Mouse (Mus musculus) liver, embryonic 12.5 days (tissue): ENCODE data around the gene Synpo2l. TPM values are rescaled to one million over a fixed set of nuclear protein-coding genes. Genes with fewer than 3 reads are reported as not detected.
A peak's percentile ranks its signal among the peaks of the same experiment; 100 is the strongest.

Experiments
- ATAC-seq: fragments of 200-750 bp; cut with Nextera tagmentation; 2 replicates; pipeline ENCODE4 v1.8.0; 2017; ENCODE audit warnings: moderate number of reproducible peaks, mild to moderate bottlenecking, moderate library complexity
- H3K27ac ChIP-seq: fragments of 300-500 bp; sonication (generic); 2 replicates; pipeline ENCODE4 v1.5.1; 2016; ENCODE audit warnings: mild to moderate bottlenecking
- H3K27me3 ChIP-seq: fragments of 300-500 bp; sonication (generic); replicated peaks from 2 replicates; pipeline ENCODE4 v1.6.1; 2016; ENCODE audit warnings: mild to moderate bottlenecking, moderate library complexity
- H3K36me3 ChIP-seq: fragments of 300-500 bp; sonication (generic); 2 replicates; pipeline ENCODE4 v1.6.1; 2016; ENCODE audit warnings: mild to moderate bottlenecking, moderate library complexity
- H3K4me1 ChIP-seq: fragments of 300-500 bp; sonication (generic); 2 replicates; pipeline ENCODE4 v1.6.1; 2016
- H3K4me2 ChIP-seq: fragments of 300-500 bp; sonication (generic); 2 replicates; pipeline ENCODE4 v1.6.1; 2016; ENCODE audit warnings: mild to moderate bottlenecking, moderate library complexity
- H3K4me3 ChIP-seq: fragments of 300-500 bp; sonication (generic); 2 replicates; pipeline ENCODE4 v1.5.1; 2016; ENCODE audit warnings: mild to moderate bottlenecking, moderate library complexity
- H3K9ac ChIP-seq: fragments of 300-500 bp; sonication (generic); 2 replicates; pipeline ENCODE4 v1.6.1; 2016; ENCODE audit warnings: mild to moderate bottlenecking, moderate library complexity
- H3K9me3 ChIP-seq: fragments of 300-500 bp; sonication (generic); replicated peaks from 2 replicates; pipeline ENCODE4 v1.6.1; 2016; ENCODE audit warnings: mild to moderate bottlenecking, moderate library complexity
- WGBS: fragments of 180-500 bp; shearing (Covaris S2); methylation state at CpG from one replicate; pipeline ENCODE4 v1.1.7; 2016; ENCODE audit not compliant: insufficient replicate concordance; 5-methylcytosine and 5-hydroxymethylcytosine counted together
- polyA plus RNA-seq: library from polyadenylated mRNA; unstranded; fragments of >200 nt; fragmentation: Nextera tagmentation; extraction: Ambion mirVana; gene quantifications from 2 replicates; pipeline ENCODE4 v1.2.1, GENCODE M21; 2016

The Synpo2l gene
- polyA plus RNA-seq, 1 experiment from 2014 or later = 0.25 TPM

GRCm38 (mm10) chr14:20695761-20696520 lies 27.8 kb upstream of the Synpo2l start:
- ATAC-seq = no peak
- peaks cover 67% of the 10 kb centered on the region for H3K4me1 ChIP-seq
- WGBS = 21% methylated on average over 27 of the region's 27 CpGs

GRCm38 (mm10) chr14:20694884-20695760 lies 27.0 kb upstream of the Synpo2l start, which contains the start of gene Fut11:
TSS of gene Fut11 (plus strand) at chr14:20694968.
- under 1% methylated on average over 111 of the region's 111 CpGs for WGBS
- no peaks in the 10 kb centered on the region for H3K27me3 ChIP-seq
- ATAC-seq = peak; percentile 87
- H3K36me3 ChIP-seq = peaks cover 78% of the 10 kb centered on the region
- peaks cover 59% of the 10 kb centered on the region for H3K4me1 ChIP-seq
- peak within 1 kb of the TSS; percentile 96 for H3K27ac ChIP-seq
- no peaks in the 10 kb centered on the region for H3K9me3 ChIP-seq
- H3K9ac ChIP-seq = peak within 1 kb of the TSS; percentile 94
- peak within 1 kb of the TSS; percentile 90 for H3K4me2 ChIP-seq
- H3K4me3 ChIP-seq = peak within 1 kb of the TSS; percentile 94

More at GRCm38 (mm10) chr14:20695761-20696520, 27.8 kb upstream of the Synpo2l start:
- Histone ChIP-seq H3K4me3 (peak overlapping the region; percentile 94), H3K36me3 (peaks cover 76% of the 10 kb centered on the region), H3K27ac (peak overlapping the region; percentile 96), H3K9me3 (no peaks in the 10 kb centered on the region), H3K27me3 (no peaks in the 10 kb centered on the region), H3K9ac (peak overlapping the region; percentile 94), H3K4me2 (peak overlapping the region; percentile 90)

GRCm38 (mm10) chr14:20694185-20694883 lies 26.2 kb upstream of the Synpo2l start:
- WGBS = 41% methylated on average over 13 of the region's 13 CpGs
- H3K27ac ChIP-seq = peak overlapping the region; percentile 96
- H3K27me3 ChIP-seq = no peaks in the 10 kb centered on the region
- H3K4me1 ChIP-seq = peaks cover 53% of the 10 kb centered on the region
- peak overlapping the region; percentile 94 for H3K4me3 ChIP-seq
- H3K9me3 ChIP-seq = no peaks in the 10 kb centered on the region
- peak overlapping the region; percentile 94 for H3K9ac ChIP-seq
- peak overlapping the region; percentile 90 for H3K4me2 ChIP-seq
- H3K36me3 ChIP-seq = peaks cover 80% of the 10 kb centered on the region
- peak; percentile 27 for ATAC-seq

- no peak overlapping the region for H3K9ac ChIP-seq
- no peaks in the 10 kb centered on the region for H3K9me3 ChIP-seq
- peaks cover 80% of the 10 kb centered on the region for H3K36me3 ChIP-seq
- H3K4me3 ChIP-seq = no peak overlapping the region; the same call in 1 of the 2 replicates
- peak overlapping the region; percentile 96 for H3K27ac ChIP-seq
- no peak for ATAC-seq
- H3K27me3 ChIP-seq = no peaks in the 10 kb centered on the region
- H3K4me2 ChIP-seq = peak overlapping the region; percentile 90
- H3K4me1 ChIP-seq = peaks cover 46% of the 10 kb centered on the region
- WGBS = 74% methylated on average over 10 of the region's 10 CpGs
Measured at GRCm38 (mm10) chr14:20693589-20694101, 25.5 kb upstream of the Synpo2l start.

GRCm38 (mm10) chr14:20691772-20692171 lies 23.6 kb upstream of the Synpo2l start:
- H3K27me3 ChIP-seq = no peaks in the 10 kb centered on the region
- no peak overlapping the region for H3K9ac ChIP-seq
- H3K4me2 ChIP-seq = no peak overlapping the region
- no peak for ATAC-seq
- H3K4me3 ChIP-seq = no peak overlapping the region
- H3K36me3 ChIP-seq = peaks cover 85% of the 10 kb centered on the region
- no peaks in the 10 kb centered on the region for H3K9me3 ChIP-seq
- WGBS = 81% methylated on average over 6 of the region's 6 CpGs
- H3K27ac ChIP-seq = no peak overlapping the region
- H3K4me1 ChIP-seq = peaks cover 27% of the 10 kb centered on the region

- H3K4me1 ChIP-seq = peaks cover 8% of the 10 kb centered on the region
- WGBS = 78% methylated on average over 2 of the region's 2 CpGs
- ATAC-seq = no peak
- H3K27me3 ChIP-seq = no peaks in the 10 kb centered on the region
- H3K4me2 ChIP-seq = no peak overlapping the region
- no peaks in the 10 kb centered on the region for H3K9me3 ChIP-seq
- H3K27ac ChIP-seq = no peak overlapping the region; the same call in 1 of the 2 replicates
- H3K36me3 ChIP-seq = peaks cover 100% of the 10 kb centered on the region
- no peak overlapping the region for H3K4me3 ChIP-seq
- no peak overlapping the region for H3K9ac ChIP-seq
Measured at GRCm38 (mm10) chr14:20689009-20689408, 20.9 kb upstream of the Synpo2l start.

GRCm38 (mm10) chr14:20686576-20686975 lies 18.4 kb upstream of the Synpo2l start:
- WGBS = 89% methylated on average over 3 of the region's 3 CpGs

GRCm38 (mm10) chr14:20682498-20682897 lies 14.3 kb upstream of the Synpo2l start:
- ATAC-seq = peak; percentile 51; the same call in 1 of the 2 replicates
- no peak overlapping the region for H3K27ac ChIP-seq

More at GRCm38 (mm10) chr14:20686576-20686975, 18.4 kb upstream of the Synpo2l start:
- Histone ChIP-seq H3K4me1 (peaks cover 6% of the 10 kb centered on the region; the same call in 1 of the 2 replicates), H3K27me3 (no peaks in the 10 kb centered on the region), H3K27ac (no peak overlapping the region), H3K4me3 (no peak overlapping the region), H3K36me3 (peaks cover 100% of the 10 kb centered on the region), H3K4me2 (no peak overlapping the region), H3K9ac (no peak overlapping the region), H3K9me3 (no peaks in the 10 kb centered on the region)
- no peak for ATAC-seq

GRCm38 (mm10) chr14:20681742-20682141 lies 13.6 kb upstream of the Synpo2l start:
- Histone ChIP-seq H3K9ac (no peak overlapping the region), H3K4me1 (peaks cover 6% of the 10 kb centered on the region; the same call in 1 of the 2 replicates), H3K36me3 (peaks cover 100% of the 10 kb centered on the region), H3K27ac (no peak overlapping the region), H3K27me3 (no peaks in the 10 kb centered on the region), H3K4me3 (no peak overlapping the region), H3K4me2 (no peak overlapping the region), H3K9me3 (no peaks in the 10 kb centered on the region)
- ATAC-seq = no peak
- WGBS = 84% methylated on average over 2 of the region's 2 CpGs

More at GRCm38 (mm10) chr14:20682498-20682897, 14.3 kb upstream of the Synpo2l start:
- Histone ChIP-seq H3K4me1 (peaks cover 6% of the 10 kb centered on the region; the same call in 1 of the 2 replicates), H3K36me3 (peaks cover 100% of the 10 kb centered on the region), H3K27me3 (no peaks in the 10 kb centered on the region), H3K9ac (no peak overlapping the region), H3K9me3 (no peaks in the 10 kb centered on the region), H3K4me2 (no peak overlapping the region), H3K4me3 (no peak overlapping the region)
- 72% methylated on average over 3 of the region's 3 CpGs for WGBS

GRCm38 (mm10) chr14:20677906-20678305 lies 9.8 kb upstream of the Synpo2l start:
- WGBS = 84% methylated on average over 4 of the region's 4 CpGs
- no peak for ATAC-seq
- Histone ChIP-seq H3K9me3 (no peaks in the 10 kb centered on the region), H3K9ac (no peak overlapping the region), H3K36me3 (peaks cover 77% of the 10 kb centered on the region), H3K4me3 (no peak overlapping the region), H3K27ac (no peak overlapping the region), H3K27me3 (no peaks in the 10 kb centered on the region), H3K4me1 (peaks cover 27% of the 10 kb centered on the region), H3K4me2 (no peak overlapping the region)
